Mouse (Mus musculus) neural tube, embryonic 12.5 days (tissue): ENCODE results near the gene BC030499. TPM values are rescaled to one million over a fixed set of nuclear protein-coding genes. Genes with fewer than 3 reads are reported as not detected.
A peak's percentile ranks its signal among the peaks of the same experiment; 100 is the strongest.

Source experiments
- ATAC-seq: fragments of 200-750 bp; cut with Nextera tagmentation; 2 replicates; pipeline ENCODE4 v1.8.0; 2017; ENCODE audit warnings: low read depth, mild to moderate bottlenecking, moderate TSS enrichment, moderate library complexity; ENCODE audit not compliant: low FRiP score
- H3K27ac ChIP-seq: fragments of 300-500 bp; sonication (generic); 2 replicates; pipeline ENCODE4 v1.5.1; 2016
- H3K27me3 ChIP-seq: fragments of 300-500 bp; sonication (generic); replicated peaks from 2 replicates; pipeline ENCODE4 v1.6.1; 2016; ENCODE audit warnings: mild to moderate bottlenecking
- H3K36me3 ChIP-seq: fragments of 300-500 bp; sonication (generic); 2 replicates; pipeline ENCODE4 v1.6.1; 2016; ENCODE audit warnings: mild to moderate bottlenecking
- H3K4me1 ChIP-seq: fragments of 300-500 bp; sonication (generic); 2 replicates; pipeline ENCODE4 v1.6.1; 2016
- H3K4me2 ChIP-seq: fragments of 300-500 bp; sonication (generic); replicated peaks from 2 replicates; pipeline ENCODE4 v1.6.1; 2016; ENCODE audit warnings: mild to moderate bottlenecking
- H3K4me3 ChIP-seq: fragments of 300-500 bp; sonication (generic); 2 replicates; pipeline ENCODE4 v1.5.1; 2016
- H3K9ac ChIP-seq: fragments of 300-500 bp; sonication (generic); 2 replicates; pipeline ENCODE4 v1.6.1; 2016; ENCODE audit warnings: mild to moderate bottlenecking
- H3K9me3 ChIP-seq: fragments of 300-500 bp; sonication (generic); 2 replicates; pipeline ENCODE4 v1.6.1; 2016; ENCODE audit warnings: mild to moderate bottlenecking
- WGBS: fragments of 180-500 bp; shearing (Covaris S2); methylation state at CpG from one replicate; pipeline ENCODE4 v1.1.7; 2016; 5-methylcytosine and 5-hydroxymethylcytosine counted together
- polyA plus RNA-seq: library from polyadenylated mRNA; unstranded; fragments of >200 nt; fragmentation: Nextera tagmentation; extraction: Ambion mirVana; gene quantifications from 2 replicates; pipeline ENCODE4 v1.2.1, GENCODE M21; 2016

BC030499 gene
- polyA plus RNA-seq, result 0.20 and 0.52 TPM in 2 replicates

DNA sequence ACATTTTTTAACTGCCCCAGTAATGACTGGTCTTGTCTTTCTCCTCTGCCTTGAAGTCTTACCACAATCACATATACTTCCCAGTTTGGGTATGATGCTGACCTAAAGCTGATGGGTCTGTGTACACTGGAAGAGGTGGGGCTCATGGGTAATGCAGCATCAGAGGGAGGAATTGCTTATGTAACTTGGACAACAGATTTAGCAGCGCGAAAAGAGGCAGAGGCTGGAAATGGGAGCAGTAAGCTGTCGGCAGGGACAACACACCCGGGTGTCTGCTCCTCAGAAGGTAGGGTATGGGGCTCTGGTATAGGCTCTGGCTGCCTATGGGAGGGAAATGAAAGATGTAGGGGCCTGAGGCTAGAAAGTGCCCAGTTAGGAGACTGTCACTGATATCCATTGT, at the start of gene BC030499:
Gene BC030499, plus strand, starts transcription at position 188 of the 400 bp plus-strand sequence.
- no peak within 1 kb of the TSS for H3K27ac ChIP-seq
- H3K4me2 ChIP-seq, result no peak within 1 kb of the TSS
- peaks cover 70% of the 10 kb centered on the region for H3K36me3 ChIP-seq
- no peak within 1 kb of the TSS for H3K9ac ChIP-seq
- no peaks in the 10 kb centered on the region for H3K4me1 ChIP-seq
- WGBS, result 95% methylated on average over 4 of the region's 4 CpGs
- no peak for ATAC-seq
- H3K9me3 ChIP-seq, result no peaks in the 10 kb centered on the region
- H3K27me3 ChIP-seq, result no peaks in the 10 kb centered on the region
- H3K4me3 ChIP-seq, result no peak within 1 kb of the TSS

- Histone ChIP-seq H3K9me3 (no peaks in the 10 kb centered on the region), H3K4me3 (peak overlapping the region; percentile 97), H3K27me3 (no peaks in the 10 kb centered on the region), H3K36me3 (peaks cover 13% of the 10 kb centered on the region), H3K9ac (peak overlapping the region; percentile 94), H3K4me2 (peak overlapping the region; percentile 85), H3K4me1 (peaks cover 27% of the 10 kb centered on the region), H3K27ac (peak overlapping the region; percentile 38)
- under 1% methylated on average over 19 of the region's 19 CpGs for WGBS
- peak; percentile 29; the same call in 1 of the 2 replicates for ATAC-seq
Observed at GRCm38 (mm10) chr11:78245261-78245626, 45.4 kb upstream of the BC030499 start.

GRCm38 (mm10) chr11:78245627-78246317, 44.9 kb upstream of the BC030499 start, which contains the start of the genes Sdf2 and Supt6:
Sdf2 (plus strand) TSS chr11:78245746.
Supt6 (minus strand) TSS chr11:78245987.
- peaks cover 9% of the 10 kb centered on the region for H3K36me3 ChIP-seq
- no peaks in the 10 kb centered on the region for H3K27me3 ChIP-seq
- peak within 1 kb of the TSS; percentile 97 for H3K4me3 ChIP-seq
- H3K9me3 ChIP-seq, result no peaks in the 10 kb centered on the region
- peak within 1 kb of the TSS; percentile 38 for H3K27ac ChIP-seq
- under 1% methylated on average over 50 of the region's 50 CpGs for WGBS
- H3K9ac ChIP-seq, result peak within 1 kb of the TSS; percentile 94
- peak; percentile 94 for ATAC-seq
- peaks cover 27% of the 10 kb centered on the region for H3K4me1 ChIP-seq
- peak within 1 kb of the TSS; percentile 85 for H3K4me2 ChIP-seq

GRCm38 (mm10) chr11:78246318-78247011, 44.2 kb upstream of the BC030499 start:
- Histone ChIP-seq H3K27ac (no peak overlapping the region), H3K4me2 (peak overlapping the region; percentile 85), H3K9ac (no peak overlapping the region), H3K4me3 (peak overlapping the region; percentile 97), H3K9me3 (no peaks in the 10 kb centered on the region), H3K27me3 (no peaks in the 10 kb centered on the region), H3K4me1 (peaks cover 27% of the 10 kb centered on the region), H3K36me3 (peaks cover 13% of the 10 kb centered on the region)
- ATAC-seq, result no peak
- 52% methylated on average over 7 of the region's 7 CpGs for WGBS

GRCm38 (mm10) chr11:78247012-78247348, 43.7 kb upstream of the BC030499 start:
- Histone ChIP-seq H3K4me1 (peaks cover 27% of the 10 kb centered on the region), H3K4me2 (peak overlapping the region; percentile 85), H3K4me3 (0 out of 2 replicates have a peak overlapping the region, but pooled peaks have one; percentile 7), H3K27ac (no peak overlapping the region), H3K27me3 (no peaks in the 10 kb centered on the region), H3K9me3 (no peaks in the 10 kb centered on the region), H3K9ac (no peak overlapping the region), H3K36me3 (peaks cover 13% of the 10 kb centered on the region)
- WGBS, result 82% methylated on average over 3 of the region's 3 CpGs
- ATAC-seq, result no peak

DNA sequence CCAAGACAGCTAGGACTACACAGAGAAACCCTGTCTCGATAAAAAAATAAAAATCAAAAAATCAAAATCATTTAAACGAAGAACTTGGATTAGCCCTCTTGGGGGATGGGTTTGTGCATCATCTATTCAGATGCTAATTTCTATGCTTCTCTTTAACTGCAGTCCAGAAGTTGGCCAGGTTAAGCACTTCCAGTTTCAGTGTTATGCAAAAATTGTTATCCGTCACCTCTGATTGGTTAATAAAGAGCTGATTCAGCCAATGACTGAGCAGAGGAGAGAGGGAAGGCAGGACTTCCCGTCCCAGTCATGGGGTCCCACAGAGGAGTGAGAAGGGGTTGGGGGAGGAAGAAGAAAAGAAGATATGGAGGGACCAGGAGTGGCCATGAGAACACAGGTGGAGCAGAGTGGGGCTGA, 42.9 kb upstream of the BC030499 start:
- no peaks in the 10 kb centered on the region for H3K9me3 ChIP-seq
- peak overlapping the region; percentile 37 for H3K4me2 ChIP-seq
- H3K27me3 ChIP-seq, result no peaks in the 10 kb centered on the region
- no peak overlapping the region for H3K9ac ChIP-seq
- ATAC-seq, result no peak
- no peak overlapping the region for H3K4me3 ChIP-seq
- peaks cover 27% of the 10 kb centered on the region for H3K4me1 ChIP-seq
- WGBS, result 67% methylated on average over 4 of the region's 4 CpGs
- peaks cover 20% of the 10 kb centered on the region for H3K36me3 ChIP-seq
- no peak overlapping the region for H3K27ac ChIP-seq

DNA sequence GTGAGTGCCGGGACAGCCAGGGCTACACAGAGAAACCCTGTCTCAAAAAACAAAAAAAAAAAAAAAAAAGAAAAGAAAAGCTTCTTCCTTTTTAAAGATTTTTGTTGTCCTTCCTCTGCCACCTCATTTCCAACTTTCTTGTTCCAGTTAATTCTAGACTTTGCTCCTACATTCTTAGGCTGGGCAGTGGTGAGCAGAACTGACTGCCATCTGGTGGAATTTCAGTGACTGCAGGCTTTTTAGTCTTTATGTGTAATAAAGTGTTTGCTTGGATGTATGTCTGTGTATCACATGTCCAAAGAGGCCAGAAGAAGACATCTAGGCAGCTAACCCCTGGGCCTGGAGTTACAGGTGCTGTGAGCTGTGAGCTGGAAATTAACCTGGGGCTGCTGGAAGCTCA, 34.0 kb upstream of the BC030499 start:
- Histone ChIP-seq H3K27ac (no peak overlapping the region), H3K4me2 (no peak overlapping the region), H3K36me3 (peaks cover 25% of the 10 kb centered on the region), H3K27me3 (peaks cover 11% of the 10 kb centered on the region; the same call in 1 of the 2 replicates), H3K9me3 (no peaks in the 10 kb centered on the region), H3K4me3 (no peak overlapping the region), H3K9ac (no peak overlapping the region), H3K4me1 (no peaks in the 10 kb centered on the region)
- WGBS, result 92% methylated on average over 1 of the region's 1 CpGs
- ATAC-seq, result no peak

DNA sequence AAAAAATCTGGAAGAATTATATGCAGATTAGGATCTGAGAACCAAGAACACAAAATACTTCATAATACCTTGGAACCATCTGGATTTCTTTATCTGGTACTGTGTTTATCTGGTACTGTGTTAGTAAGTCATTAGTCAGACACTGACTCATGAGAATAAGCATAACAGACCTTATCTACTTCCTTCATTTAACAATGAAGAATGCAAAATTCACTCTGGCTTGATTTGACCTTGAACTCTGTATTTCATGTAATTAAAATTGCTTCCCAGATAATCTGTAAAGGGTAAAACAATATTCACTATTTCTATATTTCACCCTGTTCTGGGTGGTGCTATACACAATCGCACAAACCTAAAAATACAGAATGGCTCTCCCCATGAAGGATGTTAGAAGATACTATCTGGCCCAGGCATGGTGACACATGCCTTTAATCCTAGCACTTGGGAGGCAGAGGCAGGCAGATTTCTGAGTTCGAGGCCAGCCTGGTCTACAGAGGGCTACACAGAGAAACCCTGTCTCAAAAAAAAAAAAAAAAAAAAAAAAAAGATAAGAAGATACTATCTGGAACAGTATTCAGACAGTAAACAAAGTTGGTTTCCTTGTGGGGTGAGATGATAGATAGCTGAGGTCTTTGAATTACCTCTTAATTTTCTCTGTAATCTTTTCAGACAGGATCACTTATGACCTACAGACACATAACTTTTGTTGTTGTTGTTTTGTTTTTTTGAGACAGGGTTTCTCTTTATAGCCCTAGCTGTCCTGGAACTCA, 30.0 kb upstream of the BC030499 start:
- Histone ChIP-seq H3K4me2 (peak overlapping the region; percentile 83), H3K9me3 (no peaks in the 10 kb centered on the region), H3K36me3 (peaks cover 21% of the 10 kb centered on the region), H3K27ac (no peak overlapping the region), H3K4me3 (no peak overlapping the region), H3K9ac (no peak overlapping the region), H3K27me3 (peaks cover 11% of the 10 kb centered on the region; the same call in 1 of the 2 replicates), H3K4me1 (peaks cover 5% of the 10 kb centered on the region)
- ATAC-seq, result no peak
- WGBS, result 94% methylated on average over 2 of the region's 2 CpGs

DNA sequence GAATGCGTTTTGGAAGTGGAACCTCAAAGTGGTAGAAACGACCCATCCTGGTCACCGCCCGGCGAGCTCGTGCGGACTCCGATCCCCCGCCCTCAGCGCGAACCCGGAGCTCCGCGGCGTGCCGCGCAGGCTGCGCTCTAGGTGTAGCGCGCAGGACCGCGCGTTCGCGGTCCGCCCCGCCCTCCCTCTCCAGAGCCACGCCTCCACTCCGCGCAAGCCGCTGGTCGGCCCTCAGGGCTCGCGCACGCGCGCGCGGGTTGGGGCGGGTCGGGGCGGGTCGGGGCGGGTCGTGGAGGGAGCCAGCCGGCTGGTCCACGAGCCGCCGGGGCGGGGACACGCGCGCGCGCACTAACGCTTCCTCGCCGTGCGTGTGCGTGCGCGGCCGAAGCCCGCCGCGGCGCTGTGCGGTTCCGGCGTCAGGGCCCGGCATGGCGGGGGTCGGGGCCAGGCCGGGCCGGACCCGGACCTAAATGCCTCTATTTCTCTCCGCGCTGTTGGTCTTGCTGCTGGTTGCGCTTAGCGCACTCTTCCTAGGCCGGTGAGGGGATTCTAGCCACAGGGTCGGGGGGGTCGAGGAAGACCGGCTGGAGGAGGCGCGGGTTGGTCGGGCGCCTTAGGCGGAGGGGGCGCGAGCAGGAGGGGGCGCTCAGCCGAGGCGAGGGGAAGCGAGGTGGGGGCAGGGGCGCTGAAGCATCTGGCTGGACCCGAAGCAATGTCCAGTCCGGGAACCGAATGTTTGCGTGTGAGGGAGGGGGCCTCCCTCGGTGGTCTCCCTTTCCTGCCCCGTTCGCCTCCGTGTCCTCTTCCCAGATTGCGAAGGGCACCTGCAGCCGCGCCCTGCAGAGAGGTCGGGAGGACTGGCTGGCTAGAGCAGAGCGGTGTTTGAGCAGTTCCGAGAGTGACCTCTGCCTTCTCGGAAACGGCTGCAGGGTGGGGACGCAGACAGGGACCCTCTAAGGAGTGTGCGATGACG, 29.0 kb upstream of the BC030499 start, which contains the start of gene 2610507B11Rik:
Gene 2610507B11Rik, plus strand, starts transcription at position 373 of the 973 bp plus-strand sequence.
- Histone ChIP-seq H3K36me3 (peaks cover 30% of the 10 kb centered on the region), H3K9ac (peak within 1 kb of the TSS; percentile 80), H3K27ac (peak within 1 kb of the TSS; percentile 29; the same call in 1 of the 2 replicates), H3K4me3 (peak within 1 kb of the TSS; percentile 92), H3K4me2 (peak within 1 kb of the TSS; percentile 83), H3K4me1 (peaks cover 5% of the 10 kb centered on the region), H3K9me3 (no peaks in the 10 kb centered on the region), H3K27me3 (peaks cover 11% of the 10 kb centered on the region; the same call in 1 of the 2 replicates)
- under 1% methylated on average over 114 of the region's 115 CpGs for WGBS
- peak; percentile 96 for ATAC-seq

GRCm38 (mm10) chr11:78262550-78262949, 28.1 kb upstream of the BC030499 start:
- Histone ChIP-seq H3K4me2 (peak overlapping the region; percentile 83), H3K9ac (no peak overlapping the region), H3K27me3 (peaks cover 11% of the 10 kb centered on the region; the same call in 1 of the 2 replicates), H3K36me3 (peaks cover 37% of the 10 kb centered on the region), H3K4me3 (peak overlapping the region; percentile 92), H3K4me1 (peaks cover 5% of the 10 kb centered on the region), H3K9me3 (no peaks in the 10 kb centered on the region), H3K27ac (no peak overlapping the region)
- WGBS, result 4% methylated on average over 8 of the region's 8 CpGs
- no peak for ATAC-seq

- H3K36me3 ChIP-seq, result peaks cover 64% of the 10 kb centered on the region
- 95% methylated on average over 6 of the region's 6 CpGs for whole genome bisulfite sequencing
Observed at GRCm38 (mm10) chr11:78265571-78265970, 25.1 kb upstream of the BC030499 start.

More at GRCm38 (mm10) chr11:78265571-78265970, 25.1 kb upstream of the BC030499 start:
- ATAC-seq, result no peak
- Histone ChIP-seq H3K9me3 (no peaks in the 10 kb centered on the region), H3K4me3 (no peak overlapping the region), H3K27me3 (no peaks in the 10 kb centered on the region; the same call in 1 of the 2 replicates), H3K4me2 (no peak overlapping the region), H3K27ac (no peak overlapping the region), H3K9ac (no peak overlapping the region), H3K4me1 (peaks cover 5% of the 10 kb centered on the region)
